Mouse (Mus musculus): ENCODE results near the gene H2al1f.
"Not testable (repeated sequence)": the region's sequence is repeated elsewhere in the genome, so short reads cannot be mapped to it uniquely, and the experiment has no call there.

The H2al1f gene

GRCm38 (mm10) chrX:11314858-11315257 lies at the start of gene H2al1f:
H2al1f (plus strand) TSS chrX:11315158.
- DNase-seq (ENCODE audit: extremely low spot score, low spot score), result not testable (repeated sequence)

GRCm38 (mm10) chrX:11267791-11268190 lies 47.2 kb upstream of the H2al1f start:
- no peak for DNase-seq (ENCODE audit: extremely low spot score, low spot score)

DNA sequence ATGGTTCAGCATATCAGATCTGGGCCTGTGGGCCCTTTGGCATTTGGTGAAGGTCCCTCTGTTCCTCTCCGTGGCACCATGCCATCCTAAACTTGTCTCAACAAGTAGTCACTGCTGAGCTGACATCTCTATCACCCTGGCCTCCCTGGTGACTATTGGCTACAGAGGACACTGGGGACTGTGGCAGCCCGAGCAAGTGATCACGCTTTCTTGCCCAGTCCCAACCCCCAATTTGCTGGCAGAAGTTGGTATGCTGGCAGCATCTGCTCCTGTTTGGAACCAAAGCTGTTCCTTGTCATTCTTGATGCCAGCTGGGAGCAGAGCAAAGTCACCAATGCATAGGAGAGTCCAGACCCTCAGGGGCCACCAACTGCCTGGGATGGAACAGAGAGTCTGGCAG lies 45.9 kb upstream of the H2al1f start:
- DNase-seq (ENCODE audit: extremely low spot score, low spot score), result no peak

GRCm38 (mm10) chrX:11273190-11273589 lies 41.8 kb upstream of the H2al1f start:
- no peak for DNase-seq (ENCODE audit: extremely low spot score, low spot score)

- no peak for DNase-seq (ENCODE audit: extremely low spot score, low spot score)
Measured at GRCm38 (mm10) chrX:11277083-11277482, 37.9 kb upstream of the H2al1f start.

DNA sequence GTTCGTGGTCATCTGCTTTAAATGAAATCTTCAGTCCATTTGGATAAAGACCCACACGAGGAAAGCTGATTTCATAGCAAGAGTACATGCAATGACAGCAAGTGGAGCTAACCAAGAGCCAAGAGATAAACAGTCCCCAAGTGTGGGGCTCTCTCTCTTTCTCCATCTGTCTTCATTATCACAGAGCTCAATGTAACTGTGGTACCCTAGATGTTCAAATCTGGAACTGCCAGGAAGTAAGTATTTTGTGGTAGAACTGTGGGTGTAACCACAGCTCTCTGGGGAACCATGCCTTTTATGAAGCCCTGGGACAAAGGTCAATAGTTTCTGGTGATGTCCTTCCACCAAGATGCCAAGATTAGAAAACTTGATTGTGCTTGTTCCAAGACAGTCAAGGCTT lies 34.2 kb upstream of the H2al1f start:
- no peak for DNase-seq (ENCODE audit: extremely low spot score, low spot score)

DNA sequence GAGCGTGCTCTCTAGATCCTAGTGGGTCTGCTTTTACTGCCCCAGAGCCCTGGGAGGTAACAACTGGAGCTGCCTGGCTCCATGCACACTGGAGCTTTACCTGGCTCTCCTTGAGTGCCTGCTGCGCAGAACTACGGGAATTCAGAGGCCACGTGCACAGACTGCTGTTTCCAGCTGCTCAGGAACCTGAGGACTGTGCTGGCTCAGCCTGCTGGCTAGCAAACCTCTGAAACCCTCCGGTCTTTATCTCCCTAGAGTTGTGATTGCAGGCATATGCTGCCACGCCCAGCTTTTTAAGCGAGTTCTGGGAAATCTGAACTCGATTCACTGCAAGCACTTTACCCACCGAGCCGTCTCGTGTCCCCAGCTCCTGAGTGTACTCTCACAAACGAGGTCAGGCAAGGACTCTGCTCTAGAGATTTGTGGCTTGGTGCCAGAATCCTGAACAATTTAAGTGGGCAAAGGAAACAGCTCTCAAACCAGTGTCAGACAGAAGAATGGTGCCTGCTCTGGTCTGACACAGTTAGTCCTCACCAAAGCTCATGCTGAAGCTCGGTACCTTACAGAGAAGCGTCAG lies 26.6 kb upstream of the H2al1f start:
- DNase-seq (ENCODE audit: extremely low spot score, low spot score), result no peak

DNA sequence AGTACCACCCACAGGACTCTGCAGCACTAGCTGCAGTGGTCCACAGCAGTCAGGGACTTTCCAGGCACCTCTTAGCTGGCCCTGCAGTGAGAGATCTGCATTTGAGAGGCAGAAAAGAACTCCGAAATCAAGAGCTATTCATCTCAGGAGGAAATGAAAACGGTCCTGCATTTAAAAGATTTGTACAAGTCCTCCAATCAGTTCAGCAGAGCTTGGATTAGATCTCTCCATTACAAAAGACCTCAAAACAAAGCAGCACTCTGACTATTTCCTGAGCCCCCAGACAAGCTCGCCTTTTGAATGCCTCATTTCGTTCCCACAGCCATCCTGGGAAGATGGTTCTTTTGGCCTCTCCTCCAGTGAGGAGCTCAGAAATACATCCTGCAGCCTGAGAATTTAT lies 25.7 kb upstream of the H2al1f start:
- no peak for DNase-seq (ENCODE audit: extremely low spot score, low spot score)

GRCm38 (mm10) chrX:11298957-11299356 lies 16.0 kb upstream of the H2al1f start, which contains the start of gene H2al1a:
H2al1a (plus strand) TSS chrX:11299257.
- not testable (repeated sequence) for DNase-seq (ENCODE audit: extremely low spot score, low spot score)

DNA sequence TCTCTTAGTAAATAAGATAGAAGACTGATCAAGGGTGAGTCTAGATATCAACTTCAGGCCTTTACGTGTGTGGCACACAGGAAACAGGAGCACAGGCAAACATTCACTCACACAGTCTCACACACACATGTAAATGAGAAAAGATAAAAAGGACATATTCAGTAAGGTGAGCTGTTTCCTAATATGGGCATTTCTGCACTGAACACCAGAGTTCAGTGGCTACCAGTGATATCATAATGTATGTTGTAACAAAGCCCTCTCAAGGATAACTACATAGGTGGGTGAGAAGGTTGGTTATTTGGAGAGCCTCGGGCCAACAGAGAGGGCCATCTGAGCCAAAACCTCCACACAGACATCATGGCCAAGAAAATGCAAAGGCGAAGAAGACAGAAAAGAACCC lies 12.8 kb upstream of the H2al1f start, which contains the start of gene H2al1b:
H2al1b (plus strand) TSS at position 301 of the 400 bp plus-strand sequence.
- DNase-seq (ENCODE audit: extremely low spot score, low spot score), result not testable (repeated sequence)

GRCm38 (mm10) chrX:11305355-11305754 lies 9.6 kb upstream of the H2al1f start, which contains the start of gene H2al1c:
H2al1c (plus strand) TSS chrX:11305655.
- DNase-seq (ENCODE audit: extremely low spot score, low spot score), result not testable (repeated sequence)

DNA sequence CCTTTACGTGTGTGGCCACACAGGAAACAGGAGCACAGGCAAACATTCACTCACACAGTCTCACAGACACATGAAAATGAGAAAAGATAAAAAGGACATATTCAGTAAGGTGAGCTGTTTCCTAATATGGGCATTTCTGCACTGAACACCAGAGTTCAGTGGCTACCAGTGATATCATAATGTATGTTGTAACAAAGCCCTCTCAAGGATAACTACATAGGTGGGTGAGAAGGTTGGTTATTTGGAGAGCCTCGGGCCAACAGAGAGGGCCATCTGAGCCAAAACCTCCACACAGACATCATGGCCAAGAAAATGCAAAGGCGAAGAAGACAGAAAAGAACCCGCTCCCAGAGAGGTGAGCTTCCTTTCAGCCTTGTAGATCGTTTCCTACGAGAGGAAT lies 6.4 kb upstream of the H2al1f start, which contains the start of gene H2al1d:
H2al1d (plus strand) TSS at position 301 of the 400 bp plus-strand sequence.
- DNase-seq (ENCODE audit: extremely low spot score, low spot score), result not testable (repeated sequence)

DNA sequence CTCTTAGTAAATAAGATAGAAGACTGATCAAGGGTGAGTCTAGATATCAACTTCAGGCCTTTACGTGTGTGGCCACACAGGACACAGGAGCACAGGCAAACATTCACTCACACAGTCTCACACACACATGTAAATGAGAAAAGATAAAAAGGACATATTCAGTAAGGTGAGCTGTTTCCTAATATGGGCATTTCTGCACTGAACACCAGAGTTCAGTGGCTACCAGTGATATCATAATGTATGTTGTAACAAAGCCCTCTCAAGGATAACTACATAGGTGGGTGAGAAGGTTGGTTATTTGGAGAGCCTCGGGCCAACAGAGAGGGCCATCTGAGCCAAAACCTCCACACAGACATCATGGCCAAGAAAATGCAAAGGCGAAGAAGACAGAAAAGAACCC lies 3.3 kb upstream of the H2al1f start, which contains the start of gene H2al1e:
H2al1e (plus strand) TSS at position 301 of the 400 bp plus-strand sequence.
- not testable (repeated sequence) for DNase-seq (ENCODE audit: extremely low spot score, low spot score)

- DNase-seq (ENCODE audit: extremely low spot score, low spot score), result not testable (repeated sequence)
Measured at GRCm38 (mm10) chrX:11317956-11318355, 3.0 kb downstream of the H2al1f start, which contains the start of gene H2al1g. H2al1g (plus strand) TSS chrX:11318256.

GRCm38 (mm10) chrX:11321192-11321591 lies 6.2 kb downstream of the H2al1f start, which contains the start of gene H2al1h:
H2al1h (plus strand) TSS chrX:11321492.
- not testable (repeated sequence) for DNase-seq (ENCODE audit: extremely low spot score, low spot score)

DNA sequence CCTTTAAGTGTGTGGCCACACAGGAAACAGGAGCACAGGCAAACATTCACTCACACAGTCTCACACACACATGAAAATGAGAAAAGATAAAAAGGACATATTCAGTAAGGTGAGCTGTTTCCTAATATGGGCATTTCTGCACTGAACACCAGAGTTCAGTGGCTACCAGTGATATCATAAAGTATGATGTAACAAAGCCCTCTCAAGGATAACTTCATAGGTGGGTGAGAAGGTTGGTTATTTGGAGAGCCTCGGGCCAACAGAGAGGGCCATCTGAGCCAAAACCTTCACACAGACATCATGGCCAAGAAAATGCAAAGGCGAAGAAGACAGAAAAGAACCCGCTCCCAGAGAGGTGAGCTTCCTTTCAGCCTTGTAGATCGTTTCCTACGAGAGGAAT lies 9.4 kb downstream of the H2al1f start, which contains the start of gene H2al1i:
H2al1i (plus strand) TSS at position 301 of the 400 bp plus-strand sequence.
- not testable (repeated sequence) for DNase-seq (ENCODE audit: extremely low spot score, low spot score)

DNA sequence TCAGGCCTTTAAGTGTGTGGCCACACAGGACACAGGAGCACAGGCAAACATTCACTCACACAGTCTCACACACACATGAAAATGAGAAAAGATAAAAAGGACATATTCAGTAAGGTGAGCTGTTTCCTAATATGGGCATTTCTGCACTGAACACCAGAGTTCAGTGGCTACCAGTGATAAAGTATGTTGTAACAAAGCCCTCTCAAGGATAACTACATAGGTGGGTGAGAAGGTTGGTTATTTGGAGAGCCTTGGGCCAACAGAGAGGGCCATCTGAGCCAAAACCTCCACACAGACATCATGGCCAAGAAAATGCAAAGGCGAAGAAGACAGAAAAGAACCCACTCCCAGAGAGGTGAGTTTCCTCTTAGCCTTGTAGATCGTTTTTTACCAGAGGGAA lies 12.6 kb downstream of the H2al1f start, which contains the start of gene H2al1j:
H2al1j (plus strand) TSS at position 301 of the 400 bp plus-strand sequence.
- not testable (repeated sequence) for DNase-seq (ENCODE audit: extremely low spot score, low spot score)

DNA sequence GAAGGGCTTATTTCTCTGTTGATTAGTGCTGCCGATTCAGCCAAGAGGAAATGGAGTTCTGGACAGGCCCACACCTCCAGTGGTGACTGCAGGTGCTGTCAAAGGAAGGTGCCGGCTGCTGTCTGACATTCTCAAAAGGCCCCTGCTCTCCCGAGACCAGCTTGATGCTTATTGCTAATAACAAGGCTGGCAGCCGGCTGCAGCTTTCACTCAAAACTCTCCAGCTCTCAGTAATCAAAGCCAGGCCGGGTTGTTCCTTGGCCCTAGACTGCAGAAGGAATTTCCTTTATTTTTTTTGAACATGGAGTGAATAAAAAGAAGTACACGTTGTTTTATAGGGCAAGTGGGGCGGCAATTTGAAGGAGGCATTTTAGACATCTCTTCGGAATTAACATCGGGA lies 30.8 kb downstream of the H2al1f start:
- no peak for DNase-seq (ENCODE audit: extremely low spot score, low spot score)

DNA sequence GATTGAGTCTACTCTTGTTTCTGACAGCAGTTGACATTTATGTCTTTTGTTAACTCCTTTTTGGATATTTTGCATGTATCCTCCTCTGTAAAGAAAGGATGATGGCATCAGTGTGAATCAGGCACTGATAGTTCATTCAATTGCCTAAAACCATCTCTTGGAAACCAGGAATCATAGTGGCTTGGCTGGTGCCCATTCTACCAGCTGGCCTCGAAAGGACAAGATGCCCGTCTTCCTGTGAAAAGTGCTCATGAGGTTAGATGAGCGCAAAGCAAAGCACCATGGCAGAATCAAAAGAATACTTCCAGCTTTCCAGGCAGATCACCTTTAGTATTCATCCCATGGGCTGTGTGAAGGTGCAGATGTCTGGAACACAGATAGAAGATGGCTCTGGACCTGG lies 31.8 kb downstream of the H2al1f start:
- DNase-seq (ENCODE audit: extremely low spot score, low spot score), result no peak

GRCm38 (mm10) chrX:11360823-11361222 lies 45.9 kb downstream of the H2al1f start:
- DNase-seq (ENCODE audit: extremely low spot score, low spot score), result no peak

DNA sequence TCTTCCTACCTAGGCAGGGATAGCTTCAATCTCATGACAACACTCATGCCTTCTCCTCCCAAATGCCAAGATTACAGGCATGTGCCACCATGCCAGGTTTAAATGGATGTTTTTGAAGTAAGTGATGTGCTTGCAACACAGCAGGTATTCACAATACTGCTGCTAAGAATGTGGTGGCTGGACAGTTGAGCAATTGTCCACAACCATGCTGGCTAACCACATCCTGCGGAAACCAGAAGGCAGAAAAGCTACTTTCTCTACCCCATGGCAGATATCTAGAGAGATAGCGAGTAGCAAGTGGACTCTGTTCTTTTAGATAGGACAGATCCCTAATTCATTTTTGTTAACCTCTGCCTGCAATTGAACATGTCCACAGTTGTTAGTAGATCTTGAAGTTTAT lies 46.3 kb downstream of the H2al1f start:
- no peak for DNase-seq (ENCODE audit: extremely low spot score, low spot score)

DNA sequence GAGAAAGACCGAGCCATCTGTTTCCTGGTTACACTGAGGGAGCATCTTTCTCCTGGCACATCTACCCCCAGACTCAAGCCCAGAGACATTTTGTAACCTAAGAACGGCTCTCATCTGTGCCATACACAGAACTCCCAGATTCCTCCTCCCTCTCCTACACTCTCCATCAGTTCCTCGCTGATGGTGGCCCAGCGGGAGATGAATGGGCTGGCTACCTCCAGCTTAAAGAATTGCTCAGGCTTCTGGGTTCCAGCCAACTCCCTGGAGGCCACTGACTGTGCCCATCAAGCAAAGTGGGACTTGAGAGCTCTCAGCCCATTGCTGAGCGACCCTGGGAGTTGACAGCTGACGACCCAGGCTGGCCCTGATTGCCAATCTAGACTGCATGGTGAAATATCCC lies 48.9 kb downstream of the H2al1f start:
- DNase-seq (ENCODE audit: extremely low spot score, low spot score), result no peak
